Mouse (Mus musculus) naive thymus-derived CD4-positive, alpha-beta T cell, adult 2 months (primary cell): ENCODE results near the gene Scamp2.

Source experiments
- DNase-seq: peaks from one replicate; pipeline ENCODE4 v3.0.0-alpha.2; 2011; ENCODE audit warnings: low read depth

Gene Scamp2

GRCm38 (mm10) chr9:57550126-57550862, 10.4 kb upstream of the Scamp2 start:
- no peak for DNase-seq

GRCm38 (mm10) chr9:57552139-57552887, 8.4 kb upstream of the Scamp2 start, which contains the start of gene Mpi:
TSS of gene Mpi (minus strand) at chr9:57552763.
- peak; percentile 46 for DNase-seq

- DNase-seq = no peak
These were observed 7.6 kb upstream of the Scamp2 start for GRCm38 (mm10) chr9:57553119-57553518.

- DNase-seq = no peak
These were observed 6.0 kb upstream of the Scamp2 start for GRCm38 (mm10) chr9:57554753-57555152.

- no peak for DNase-seq
These were observed 3.5 kb upstream of the Scamp2 start for GRCm38 (mm10) chr9:57557215-57557614.

GRCm38 (mm10) chr9:57558625-57559024, 2.1 kb upstream of the Scamp2 start:
- DNase-seq = no peak

- no peak for DNase-seq
These were observed 1.2 kb upstream of the Scamp2 start for GRCm38 (mm10) chr9:57559568-57559967.

GRCm38 (mm10) chr9:57560263-57560662, 480 bp upstream of the Scamp2 start:
- no peak for DNase-seq

GRCm38 (mm10) chr9:57561711-57562099, 962 bp downstream of the Scamp2 start:
- DNase-seq = peak; percentile 26

GRCm38 (mm10) chr9:57562896-57563372, 2.2 kb downstream of the Scamp2 start:
- no peak for DNase-seq

GRCm38 (mm10) chr9:57564609-57565008, 3.9 kb downstream of the Scamp2 start:
- DNase-seq = no peak

GRCm38 (mm10) chr9:57565741-57566221, 5.0 kb downstream of the Scamp2 start:
- no peak for DNase-seq

GRCm38 (mm10) chr9:57566846-57567245, 6.1 kb downstream of the Scamp2 start:
- DNase-seq = no peak

GRCm38 (mm10) chr9:57568500-57568899, 7.8 kb downstream of the Scamp2 start:
- no peak for DNase-seq

GRCm38 (mm10) chr9:57574397-57574796, 13.7 kb downstream of the Scamp2 start:
- no peak for DNase-seq

GRCm38 (mm10) chr9:57575577-57575976, 14.8 kb downstream of the Scamp2 start:
- DNase-seq = no peak

- DNase-seq = no peak
These were observed 16.6 kb downstream of the Scamp2 start for GRCm38 (mm10) chr9:57577144-57577849.

GRCm38 (mm10) chr9:57584991-57585390, 24.2 kb downstream of the Scamp2 start:
- no peak for DNase-seq

- peak; percentile 79 for DNase-seq
These were observed 28.7 kb downstream of the Scamp2 start, which contains the start of gene Ulk3 for GRCm38 (mm10) chr9:57589224-57590126. TSS of gene Ulk3 (plus strand) at chr9:57589452.

- no peak for DNase-seq
These were observed 30.0 kb downstream of the Scamp2 start for GRCm38 (mm10) chr9:57590726-57591125.

GRCm38 (mm10) chr9:57593454-57594173, 32.9 kb downstream of the Scamp2 start:
- DNase-seq = no peak
